Mouse (Mus musculus) C2C12 (cell line): Measurements from ENCODE around the gene Farsb. TPM values are rescaled to one million over a fixed set of nuclear protein-coding genes. Genes with fewer than 3 reads are reported as not detected.

ENCODE experiments used
- H3K27me3 ChIP-seq: one replicate; pipeline ENCODE4 v1.6.1; 2011; ENCODE audit not compliant: control insufficient read depth, insufficient read depth, insufficient read length
- H3K36me3 ChIP-seq: one replicate; pipeline ENCODE4 v1.6.1; 2011; ENCODE audit not compliant: control insufficient read depth, insufficient read depth
- H3K4me3 ChIP-seq: one replicate; pipeline ENCODE4 v1.5.1; 2011; ENCODE audit warnings: mild to moderate bottlenecking, control low read depth; ENCODE audit not compliant: poor library complexity, insufficient read depth, severe bottlenecking
- H3K79me2 ChIP-seq: one replicate; pipeline ENCODE4 v1.6.1; 2011; ENCODE audit not compliant: control insufficient read depth, insufficient read depth
- H3K79me3 ChIP-seq: one replicate; pipeline ENCODE4 v1.6.1; 2011; ENCODE audit warnings: low read depth, control low read depth
- H3ac ChIP-seq: one replicate; pipeline ENCODE3; 2011; ENCODE audit warnings: low read depth; ENCODE audit not compliant: control insufficient read depth, insufficient read length
- CEBPB ChIP-seq: IDR thresholded peaks from one replicate; pipeline ENCODE4 v1.6.1; 2011; ENCODE audit warnings: low read depth, mild to moderate bottlenecking, control low read depth, moderate library complexity
- CTCF ChIP-seq: IDR thresholded peaks from one replicate; pipeline ENCODE4 v1.5.1; 2011; ENCODE audit not compliant: control insufficient read depth, insufficient read depth, insufficient read length
- FOSL1 ChIP-seq: IDR thresholded peaks from one replicate; pipeline ENCODE4 v1.8.0; 2011; ENCODE audit warnings: mild to moderate bottlenecking, low read length; ENCODE audit not compliant: poor library complexity, insufficient read depth, severe bottlenecking
- MAX ChIP-seq: IDR thresholded peaks from one replicate; pipeline ENCODE4 v1.6.1; 2011; ENCODE audit warnings: mild to moderate bottlenecking, control low read depth
- MYOD1 ChIP-seq: IDR thresholded peaks from one replicate; pipeline ENCODE4 v1.6.1; 2011; ENCODE audit warnings: low read depth; ENCODE audit not compliant: control insufficient read depth, insufficient read length
- MYOG ChIP-seq: IDR thresholded peaks from one replicate; pipeline ENCODE4 v1.6.1; 2011; ENCODE audit not compliant: control insufficient read depth, insufficient read length; ENCODE audit errors: extremely low read depth
- USF1 ChIP-seq: IDR thresholded peaks from one replicate; pipeline ENCODE4 v1.6.1; 2011; ENCODE audit warnings: low read depth, mild to moderate bottlenecking, control low read depth, moderate library complexity
- polyA plus RNA-seq: library from polyadenylated mRNA; unstranded; fragments of >200 nt; fragmentation: generic; extraction: Trizol; gene quantifications from one replicate; pipeline ENCODE4 v1.2.1, GENCODE M21; 2012; ENCODE audit warnings: missing spikeins

Farsb gene
- polyA plus RNA-seq, 1 experiment = 53.6 TPM

DNA sequence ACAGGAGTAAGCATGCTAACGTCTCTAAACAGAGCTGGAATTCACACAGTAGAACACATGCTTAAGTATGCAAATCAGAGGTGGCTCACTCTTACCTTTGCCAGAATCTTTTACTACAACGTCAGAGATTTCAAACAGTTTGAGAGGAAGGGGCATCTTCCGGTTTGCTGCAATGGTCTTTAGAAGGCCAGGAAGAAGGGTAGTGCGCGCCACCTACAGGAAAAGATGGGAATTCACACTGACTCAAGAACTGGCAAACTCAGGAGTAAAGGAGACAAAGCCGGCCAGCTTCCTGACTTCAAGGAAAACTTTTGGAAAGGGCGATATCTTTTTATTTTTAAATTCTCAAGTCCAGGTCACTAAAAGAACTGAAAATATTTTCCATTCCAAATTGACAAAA, 34.0 kb downstream of the Farsb start:
- Histone ChIP-seq H3K79me3 (no peaks in the 10 kb centered on the region), H3ac (no peak overlapping the region), H3K4me3 (no peak overlapping the region), H3K36me3 (peaks cover 76% of the 10 kb centered on the region), H3K27me3 (no peaks in the 10 kb centered on the region), H3K79me2 (no peaks in the 10 kb centered on the region)
- TF ChIP-seq USF1 = no peak
- TF ChIP-seq CTCF = peak; percentile 18

DNA sequence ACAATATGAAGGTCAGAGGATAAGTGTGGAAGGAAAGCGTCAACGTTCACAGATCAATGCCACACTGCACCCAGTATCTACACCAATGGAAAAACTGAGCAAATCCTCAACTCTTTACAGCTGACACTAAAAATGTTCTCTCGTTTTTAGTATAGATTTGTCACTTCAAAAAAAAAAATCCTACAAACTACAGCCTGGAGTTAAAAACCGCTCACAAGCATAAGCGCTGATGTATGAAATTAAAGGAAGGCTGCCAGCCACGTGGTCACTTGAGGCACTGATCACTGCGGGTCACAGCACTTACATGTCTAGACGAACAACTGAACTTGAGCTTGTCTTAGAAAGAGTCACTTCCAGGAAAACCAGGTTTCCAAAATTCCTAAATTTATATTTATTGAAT, 34.8 kb downstream of the Farsb start:
- Histone ChIP-seq H3K4me3 (no peak overlapping the region), H3K79me2 (no peaks in the 10 kb centered on the region), H3ac (no peak overlapping the region), H3K79me3 (no peaks in the 10 kb centered on the region), H3K27me3 (no peaks in the 10 kb centered on the region), H3K36me3 (peaks cover 80% of the 10 kb centered on the region)
- no peak for TF ChIP-seq CEBPB
- no peak for TF ChIP-seq MAX
- no peak for TF ChIP-seq MYOG
- TF ChIP-seq CTCF = no peak
- no peak for TF ChIP-seq FOSL1
- no peak for TF ChIP-seq MYOD1
- no peak for TF ChIP-seq USF1

DNA sequence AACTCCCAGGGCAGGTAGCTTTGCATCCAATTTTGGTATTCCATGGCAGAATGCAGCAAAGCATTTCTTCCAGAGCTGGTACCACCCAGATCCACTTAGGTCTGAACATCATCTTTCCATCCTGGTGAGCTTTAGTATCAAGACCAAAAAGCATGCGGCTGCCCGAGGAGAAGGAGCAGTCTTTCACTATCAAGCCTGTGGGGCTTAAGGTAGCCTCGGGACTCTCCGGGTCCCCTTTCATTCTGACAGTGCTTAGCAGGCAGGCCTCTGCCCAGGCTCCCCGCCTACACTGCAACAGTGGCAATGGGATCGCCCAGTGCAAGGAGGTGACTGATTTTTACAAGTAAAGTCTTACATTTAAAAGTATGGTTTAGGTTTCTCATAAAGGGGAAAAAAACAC, 36.2 kb downstream of the Farsb start:
- Histone ChIP-seq H3ac (no peak overlapping the region), H3K4me3 (no peak overlapping the region), H3K79me3 (no peaks in the 10 kb centered on the region), H3K27me3 (no peaks in the 10 kb centered on the region), H3K79me2 (no peaks in the 10 kb centered on the region), H3K36me3 (peaks cover 71% of the 10 kb centered on the region)
- TF ChIP-seq MYOD1 = no peak
- TF ChIP-seq FOSL1 = no peak
- no peak for TF ChIP-seq MYOG

DNA sequence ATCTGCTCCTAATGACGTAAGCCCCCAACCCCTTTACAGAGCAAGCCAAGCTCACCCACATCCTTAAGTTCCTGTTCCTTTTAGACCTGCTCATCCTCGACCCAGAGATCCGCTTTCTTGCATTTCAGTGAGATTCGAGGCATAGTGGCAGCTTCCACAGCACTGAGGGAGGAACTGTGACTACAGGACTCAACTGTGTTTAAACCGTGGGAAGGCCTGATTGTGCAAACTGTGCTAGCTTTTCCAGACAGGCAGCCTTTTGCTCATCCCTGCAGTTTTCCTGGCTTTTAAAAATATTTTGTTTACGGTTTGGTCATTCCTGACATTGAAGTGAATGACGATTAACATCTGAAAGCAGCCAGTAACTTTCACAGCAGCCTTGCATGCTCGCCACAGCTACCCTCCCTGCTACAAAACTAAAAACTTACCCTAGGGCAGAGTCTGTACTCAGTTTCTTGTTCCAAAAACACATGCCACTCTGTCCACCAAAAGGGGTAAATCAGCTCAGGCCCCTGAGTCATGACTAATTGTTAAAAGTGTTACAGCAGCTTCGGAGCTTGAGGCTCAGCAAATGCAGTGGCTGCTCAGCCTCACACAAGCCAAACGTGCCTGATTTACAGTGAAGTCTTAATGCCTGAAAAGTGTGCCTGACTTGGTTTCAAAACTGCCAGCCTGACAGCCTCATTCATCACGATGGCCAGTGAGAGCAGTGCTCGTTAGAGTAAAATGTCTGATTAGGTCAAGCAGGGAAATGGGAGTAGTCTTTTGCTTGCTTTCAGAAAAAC, 37.4 kb downstream of the Farsb start:
- no peak for TF ChIP-seq USF1
- Histone ChIP-seq H3ac (no peak overlapping the region), H3K4me3 (no peak overlapping the region), H3K79me2 (peaks cover 6% of the 10 kb centered on the region), H3K36me3 (peaks cover 77% of the 10 kb centered on the region), H3K27me3 (no peaks in the 10 kb centered on the region), H3K79me3 (peaks cover 1% of the 10 kb centered on the region)

DNA sequence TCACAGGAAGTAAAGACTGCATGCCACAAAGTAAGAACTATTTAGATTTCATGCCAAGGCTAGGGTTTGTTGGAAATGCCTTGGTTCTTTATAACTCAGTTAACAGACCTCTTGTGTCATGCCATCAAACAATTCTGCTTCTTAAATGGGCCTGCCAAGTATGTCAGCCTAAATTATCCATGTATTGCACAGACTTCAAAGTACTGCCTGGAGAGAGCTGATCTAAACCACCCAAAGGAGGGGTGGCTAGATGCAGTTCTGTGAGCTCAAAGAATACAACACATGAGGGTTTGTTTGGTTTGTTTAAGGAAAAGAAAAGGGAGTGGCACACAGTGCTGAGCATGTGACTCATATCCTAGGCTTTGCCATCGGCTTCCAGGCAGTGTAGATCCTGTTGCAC, 40.6 kb downstream of the Farsb start:
- H3ac ChIP-seq = no peak overlapping the region
- H3K27me3 ChIP-seq = no peaks in the 10 kb centered on the region
- no peak overlapping the region for H3K4me3 ChIP-seq
- H3K79me3 ChIP-seq = peaks cover 4% of the 10 kb centered on the region
- H3K36me3 ChIP-seq = peaks cover 71% of the 10 kb centered on the region
- no peak for TF ChIP-seq CEBPB
- TF ChIP-seq USF1 = peak; percentile 86
- TF ChIP-seq MYOG = no peak
- peak; percentile 64 for TF ChIP-seq MAX
- TF ChIP-seq MYOD1 = no peak
- peaks cover 6% of the 10 kb centered on the region for H3K79me2 ChIP-seq

DNA sequence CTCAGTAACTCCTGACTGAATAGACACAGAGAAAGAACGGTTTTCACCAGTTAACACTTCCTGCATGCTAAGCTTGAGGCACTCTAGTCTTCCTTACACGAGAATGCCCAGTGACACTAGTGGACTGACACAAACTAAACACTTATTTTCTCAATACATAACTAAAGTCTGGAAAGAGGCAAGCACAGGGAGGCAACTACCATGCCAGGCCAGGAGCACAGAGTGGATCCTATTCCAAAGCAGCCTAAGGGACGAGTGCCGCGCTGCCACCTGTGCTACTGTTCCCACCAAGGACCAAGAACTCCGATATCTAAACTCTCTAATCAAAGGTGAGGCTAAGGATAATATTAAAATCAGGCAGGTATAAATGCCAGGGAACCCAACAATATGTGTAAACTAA, 42.0 kb downstream of the Farsb start:
- H3ac ChIP-seq = no peak overlapping the region
- no peaks in the 10 kb centered on the region for H3K27me3 ChIP-seq
- TF ChIP-seq MYOD1 (no peak), CEBPB (no peak), FOSL1 (no peak), MAX (no peak), MYOG (no peak), USF1 (no peak), CTCF (no peak)
- peaks cover 6% of the 10 kb centered on the region for H3K79me2 ChIP-seq
- no peak overlapping the region for H3K4me3 ChIP-seq
- peaks cover 4% of the 10 kb centered on the region for H3K79me3 ChIP-seq
- peaks cover 70% of the 10 kb centered on the region for H3K36me3 ChIP-seq
